Mouse (Mus musculus): ENCODE results near the gene Tal1.

GRCm38 (mm10) chr4:115078892-115079820 is 22.9 kb downstream of the Tal1 start:
- TF ChIP-seq POLR2A (IDR thresholded peaks at IDR 0.05; ENCODE audit: control insufficient read depth, low read depth, low read length) (no peak), CTCF (IDR thresholded peaks at IDR 0.05; ENCODE audit: control insufficient read depth, insufficient read depth, insufficient replicate concordance, low read depth, low read length) (no peak)
